In the genomic region with DNA sequence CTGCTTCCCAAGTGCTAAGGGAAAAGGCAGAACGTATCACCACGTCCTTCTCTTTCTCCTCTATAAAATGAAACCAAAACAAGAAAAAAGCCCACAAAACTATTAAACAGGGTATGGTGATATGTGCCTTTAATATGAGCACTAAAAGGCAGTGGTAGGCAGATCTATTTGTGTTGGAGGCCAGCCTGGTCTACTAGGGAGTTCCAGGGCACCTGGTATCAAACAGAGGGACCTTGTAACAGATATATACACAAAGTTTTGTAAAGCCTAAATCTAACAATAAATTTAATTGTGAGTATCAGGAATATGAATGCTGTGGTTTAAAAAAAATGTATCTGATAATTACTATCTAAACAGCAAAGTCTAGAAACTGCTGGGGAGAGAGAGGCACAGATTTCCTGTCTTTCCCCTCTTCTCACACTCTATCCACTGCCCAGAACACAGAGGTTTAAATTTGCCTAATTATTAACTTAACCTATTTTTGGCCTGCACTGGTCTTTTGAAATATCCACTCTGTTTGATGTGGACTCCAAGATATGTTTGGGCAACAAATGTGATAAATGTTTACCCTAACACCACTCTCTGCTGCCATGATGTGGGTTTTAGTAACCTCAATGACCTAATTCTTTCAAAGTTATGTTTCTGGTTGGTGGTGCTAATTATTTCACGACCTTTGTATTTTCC, we compare ENCODE assay signal across 22 mouse cellular contexts.
"Had no signal": no experiment of that assay in that cellular context is flagged by ENCODE, and none has a peak within 500 bp of the region (broad histone marks: within the 10 kb centered on the region; RNA-seq: fewer than 3 reads in every experiment).

No protein-coding gene starts in this region.

- H3K4me1 ChIP-seq: intestine, embryonic 15.5 days; limb, embryonic 12.5 days; limb, embryonic 15.5 days; midbrain, embryonic 12.5 days; midbrain, embryonic 15.5 days; neural tube, embryonic 12.5 days; neural tube, embryonic 15.5 days had no signal

- DNase-seq: kidney, adult 11 months; kidney, postnatal 25 days; layer of hippocampus, postnatal 36 days; left cerebral cortex, postnatal 4 days; lung, embryonic 14.5 days; right cerebral cortex, adult 18-20 months; right cerebral cortex, postnatal 14 days; right cerebral cortex, postnatal 4 days; thymus, adult 2 months; thymus, postnatal 14 days; thymus, postnatal 4 days had no signal

- H3K27me3 ChIP-seq: intestine, embryonic 15.5 days; limb, embryonic 12.5 days; limb, embryonic 15.5 days; midbrain, embryonic 12.5 days; midbrain, embryonic 15.5 days; neural tube, embryonic 12.5 days; neural tube, embryonic 15.5 days had no signal

- H3K36me3 ChIP-seq: intestine, embryonic 15.5 days; limb, embryonic 12.5 days; limb, embryonic 15.5 days; midbrain, embryonic 12.5 days; midbrain, embryonic 15.5 days; neural tube, embryonic 12.5 days; neural tube, embryonic 15.5 days had no signal

- H3K27ac ChIP-seq: intestine, embryonic 15.5 days; kidney, postnatal 0 days; limb, embryonic 12.5 days; limb, embryonic 15.5 days; macrophage; midbrain, embryonic 12.5 days; midbrain, embryonic 15.5 days; neural tube, embryonic 12.5 days; neural tube, embryonic 15.5 days; stomach, postnatal 0 days had no signal

- H3K4me3 ChIP-seq: intestine, embryonic 15.5 days; limb, embryonic 12.5 days; limb, embryonic 15.5 days; midbrain, embryonic 12.5 days; midbrain, embryonic 15.5 days; neural tube, embryonic 12.5 days; neural tube, embryonic 15.5 days had no signal

- H3K9me3 ChIP-seq: intestine, embryonic 15.5 days; limb, embryonic 12.5 days; limb, embryonic 15.5 days; midbrain, embryonic 12.5 days; midbrain, embryonic 15.5 days; neural tube, embryonic 12.5 days; neural tube, embryonic 15.5 days had no signal

- H3K4me2 ChIP-seq: intestine, embryonic 15.5 days; limb, embryonic 12.5 days; limb, embryonic 15.5 days; lung, embryonic 14.5 days; midbrain, embryonic 12.5 days; midbrain, embryonic 15.5 days; neural tube, embryonic 12.5 days; neural tube, embryonic 15.5 days had no signal

- ATAC-seq: intestine, embryonic 15.5 days; lung, postnatal 0 days; midbrain, embryonic 15.5 days had no signal

- H3K9ac ChIP-seq: intestine, embryonic 15.5 days; limb, embryonic 12.5 days; limb, embryonic 15.5 days; lung, embryonic 14.5 days; midbrain, embryonic 12.5 days; midbrain, embryonic 15.5 days; neural tube, embryonic 12.5 days; neural tube, embryonic 15.5 days had no signal
